Mouse (Mus musculus): ENCODE measurements around the gene Acsm2.

Gene Acsm2

DNA sequence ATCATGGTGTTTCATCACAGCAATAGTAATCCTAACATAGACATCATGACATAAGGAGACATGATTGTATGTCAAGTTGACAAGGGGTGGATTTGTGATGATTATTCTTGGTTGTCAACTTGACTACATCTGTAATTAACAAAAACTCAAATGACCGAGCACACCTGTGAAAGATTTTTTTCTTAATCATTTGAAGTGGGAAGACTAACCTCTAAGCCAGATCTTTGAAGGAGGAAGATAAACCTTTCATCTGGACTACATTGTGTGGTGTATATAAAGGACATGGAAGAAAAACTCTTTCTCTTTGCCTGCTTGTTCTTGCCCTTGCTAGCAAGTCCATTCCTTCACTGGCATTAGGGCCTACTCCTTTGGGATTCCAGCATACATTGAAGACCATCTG lies at the start of gene Acsm2:
Gene Acsm2 (plus strand): TSS at position 301 of the 400 bp plus-strand sequence.
- no peak for DNase-seq (ENCODE audit: low spot score)

DNA sequence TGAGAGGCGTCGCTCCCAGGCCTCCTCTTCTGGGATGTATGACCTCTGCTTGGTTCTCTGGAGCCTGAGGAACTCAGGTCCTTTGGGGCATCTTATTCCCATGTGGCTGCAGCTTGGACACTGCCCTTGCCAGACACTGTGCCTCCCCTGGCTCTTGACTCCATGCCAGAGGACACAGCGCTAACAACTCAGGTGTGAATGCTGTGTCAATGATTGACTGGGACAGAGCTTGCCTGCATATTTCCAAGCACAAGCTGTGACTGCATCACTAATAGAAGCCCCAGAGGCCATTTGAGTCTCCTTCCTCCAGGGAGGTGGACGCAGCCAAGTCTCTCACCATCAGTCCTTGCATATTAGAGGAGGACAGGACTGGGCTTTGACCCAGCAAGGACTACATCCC lies 43.0 kb upstream of the Acsm2 start:
- no peak for DNase-seq (ENCODE audit: low spot score)

DNA sequence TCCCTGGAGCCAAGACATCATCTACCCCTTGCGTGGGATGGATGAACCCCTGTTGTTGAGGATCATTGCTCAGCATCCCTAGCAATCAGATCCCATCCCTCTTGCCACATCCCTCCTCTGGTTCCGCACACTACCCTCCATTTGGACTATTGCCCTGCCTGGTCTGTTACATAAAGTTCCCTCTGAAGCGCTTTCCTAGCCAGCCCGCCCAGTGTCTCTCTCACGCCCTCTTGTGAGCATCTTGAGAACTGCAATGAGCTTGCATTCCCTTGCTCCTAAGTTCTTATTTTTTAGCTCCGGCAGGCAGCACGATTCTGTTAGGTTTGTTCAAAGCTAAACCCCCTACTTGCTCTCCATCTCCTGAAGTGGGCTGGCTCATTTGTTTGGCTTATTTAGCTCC lies 41.1 kb upstream of the Acsm2 start:
- DNase-seq (ENCODE audit: low spot score) = peak; percentile 20

DNA sequence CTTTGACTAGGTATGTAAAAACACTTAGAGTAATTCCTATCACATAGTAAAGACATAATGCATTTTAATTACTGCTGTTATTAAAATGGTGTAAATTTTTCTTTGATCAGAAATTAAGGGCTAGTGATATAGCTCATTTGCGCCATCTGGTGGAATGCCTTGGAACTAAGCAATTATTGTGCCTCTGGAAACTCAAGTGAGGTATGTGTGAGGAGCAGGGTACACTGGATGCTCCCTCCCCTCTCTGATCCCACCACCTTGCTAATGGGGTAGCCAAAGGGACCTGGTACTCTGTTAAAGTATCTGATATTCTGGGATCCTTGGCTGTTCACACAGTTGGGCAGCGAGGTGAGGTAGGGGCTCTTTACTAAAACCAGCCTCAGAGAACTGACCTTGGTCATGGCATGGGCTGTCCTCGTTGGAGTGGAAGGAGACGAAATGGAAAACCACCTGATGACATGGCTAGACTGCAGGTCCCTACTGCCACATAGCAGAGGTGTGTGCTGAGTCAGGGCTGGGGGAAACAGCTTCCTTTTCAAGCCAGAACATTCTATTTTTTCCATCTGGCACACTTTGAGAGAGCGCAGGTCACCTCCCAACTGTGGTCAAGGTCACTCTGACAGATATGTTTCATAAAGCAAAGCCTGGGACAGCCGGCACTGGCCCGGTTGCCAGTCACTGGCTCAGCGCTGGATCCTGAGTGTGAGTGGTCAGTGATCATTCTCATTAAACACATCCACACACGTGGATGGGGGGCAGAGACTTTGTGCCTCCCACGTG lies 38.5 kb upstream of the Acsm2 start:
- no peak for DNase-seq (ENCODE audit: low spot score)

DNA sequence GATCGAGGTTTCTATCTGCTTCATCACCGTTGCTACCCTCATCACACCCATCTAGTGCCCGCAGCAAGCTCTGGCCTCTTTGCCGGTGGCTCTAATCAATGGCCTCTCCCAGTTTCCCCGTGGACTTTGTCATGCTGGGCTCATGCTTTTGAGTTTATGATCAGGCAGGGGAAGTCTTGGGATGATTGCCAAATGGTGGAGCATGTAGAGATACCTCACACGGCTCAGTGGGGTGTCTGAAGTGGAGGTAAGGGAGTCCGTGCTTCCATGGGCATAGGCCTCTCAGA lies 37.9 kb upstream of the Acsm2 start:
- no peak for DNase-seq (ENCODE audit: low spot score)

DNA sequence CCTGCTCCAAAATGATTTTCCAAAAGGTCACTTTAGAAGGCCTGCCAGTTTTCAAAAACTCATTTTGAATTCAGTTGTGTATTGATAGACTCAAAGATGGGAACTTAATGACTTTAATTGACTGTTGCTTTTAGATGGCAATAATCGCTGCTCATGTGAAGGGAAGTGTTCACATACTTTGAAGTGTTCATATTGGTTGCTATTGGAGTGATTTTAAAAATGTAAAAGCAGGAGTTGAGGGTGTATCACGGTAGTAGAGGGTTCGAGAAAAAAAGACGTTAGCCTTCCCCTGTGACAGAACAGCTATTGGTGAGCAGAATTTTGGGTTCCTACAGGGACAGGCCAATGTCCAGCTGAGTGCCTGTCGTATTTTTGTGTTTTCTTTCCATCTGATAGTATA lies 35.0 kb upstream of the Acsm2 start, which contains the start of gene Acsm5:
Gene Acsm5 (plus strand): TSS at position 301 of the 400 bp plus-strand sequence.
- no peak for DNase-seq (ENCODE audit: low spot score)

DNA sequence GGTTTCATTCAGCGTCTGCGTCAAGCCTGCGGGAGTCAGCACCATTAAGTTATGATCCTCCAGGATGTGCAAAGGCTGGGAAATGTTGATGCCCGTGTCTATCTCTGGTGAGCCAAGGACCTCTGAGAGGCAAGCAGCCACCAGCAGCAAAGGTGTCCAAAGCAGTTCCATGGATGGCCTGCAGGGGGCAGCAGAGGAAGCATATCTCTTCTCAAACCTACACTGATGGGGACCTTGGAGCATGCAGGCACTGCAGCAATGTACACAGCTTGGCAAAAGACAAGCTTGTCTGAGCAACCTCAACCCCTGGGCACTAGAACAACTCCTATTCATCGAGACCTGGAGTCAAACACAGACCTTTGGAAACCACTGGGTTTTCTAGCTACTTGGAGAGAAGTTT lies 34.5 kb upstream of the Acsm2 start:
- DNase-seq (ENCODE audit: low spot score) = peak; percentile 74

DNA sequence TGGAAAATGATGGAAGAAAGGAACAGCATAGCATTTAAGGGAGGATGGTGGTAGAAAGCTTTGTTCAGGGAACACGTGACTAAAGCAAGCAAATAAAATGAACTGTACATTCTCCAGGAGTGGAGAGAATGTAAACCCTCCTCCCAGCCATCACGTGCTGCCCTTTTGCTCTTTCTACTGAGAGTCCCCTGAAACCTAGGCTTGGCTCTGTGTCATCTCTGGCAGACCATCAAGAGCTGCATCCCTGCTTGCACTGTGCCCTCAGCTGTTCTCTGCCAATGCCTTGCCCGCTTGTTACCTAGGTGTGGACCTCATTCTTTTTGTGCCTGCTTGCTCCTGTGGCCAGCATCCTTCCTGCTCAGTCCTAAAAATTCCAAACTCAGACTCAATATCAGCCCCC lies 32.3 kb upstream of the Acsm2 start:
- DNase-seq (ENCODE audit: low spot score) = no peak

DNA sequence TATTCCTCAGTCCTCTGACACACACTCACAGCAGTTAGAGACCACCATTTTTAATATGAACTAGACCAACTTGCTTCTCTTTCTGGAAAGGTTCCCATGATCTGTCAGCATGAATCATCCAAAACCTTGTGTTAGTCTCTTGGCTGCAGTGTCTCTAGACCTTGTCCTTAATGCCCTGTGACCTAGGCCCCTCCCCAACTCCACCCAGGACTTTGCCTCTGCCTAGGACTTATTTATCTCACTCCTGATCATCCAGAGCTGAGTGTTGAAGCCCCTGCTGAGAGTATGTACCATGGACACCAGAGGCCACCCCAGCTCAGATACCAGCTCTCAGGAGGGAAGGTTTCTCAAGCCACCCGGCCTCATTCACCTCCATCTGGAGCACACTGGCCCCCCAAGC lies 31.8 kb upstream of the Acsm2 start:
- no peak for DNase-seq (ENCODE audit: low spot score)

DNA sequence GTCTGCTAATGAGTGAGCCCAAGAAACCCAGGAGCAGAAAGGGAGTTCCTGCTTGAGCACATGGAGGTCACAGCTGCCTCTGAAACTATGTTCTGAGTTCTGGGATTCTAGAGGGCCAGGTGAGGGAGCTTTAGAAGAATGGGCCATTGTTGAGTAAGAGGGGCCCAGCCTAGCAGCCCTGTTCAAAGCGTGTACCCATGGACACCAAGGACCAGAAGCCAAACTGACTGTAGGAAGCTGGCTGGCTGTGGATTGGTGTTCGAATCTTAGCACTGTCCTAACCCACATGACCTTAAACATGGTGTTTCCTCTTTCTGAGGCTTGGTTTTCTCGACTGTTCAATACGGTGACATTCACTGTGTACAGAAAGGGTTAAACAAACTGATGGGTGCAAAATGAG lies 30.8 kb upstream of the Acsm2 start, which contains the start of gene Pdilt:
Gene Pdilt (minus strand): TSS at position 101 of the 400 bp plus-strand sequence.
- no peak for DNase-seq (ENCODE audit: low spot score)

DNA sequence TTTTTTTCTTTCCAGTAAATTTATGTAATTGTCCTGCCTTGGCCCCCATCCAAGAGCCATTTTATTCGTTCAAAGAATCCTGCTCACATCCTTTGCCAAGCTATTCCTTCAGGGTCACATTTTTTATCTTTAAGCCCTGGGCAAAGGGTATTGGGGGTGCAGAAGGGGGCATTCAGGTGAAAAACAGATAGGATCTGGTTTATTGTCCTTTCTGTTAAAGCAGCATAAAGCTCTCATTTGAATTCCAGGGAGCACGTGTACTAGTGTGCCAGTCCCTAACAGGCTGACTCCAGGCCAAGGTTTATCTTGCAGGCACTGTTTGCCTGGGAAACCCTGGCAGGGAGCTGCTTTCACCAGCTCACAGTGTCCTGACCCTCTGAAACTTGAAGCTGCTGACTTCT lies 28.3 kb upstream of the Acsm2 start:
- DNase-seq (ENCODE audit: low spot score) = peak; percentile 40

DNA sequence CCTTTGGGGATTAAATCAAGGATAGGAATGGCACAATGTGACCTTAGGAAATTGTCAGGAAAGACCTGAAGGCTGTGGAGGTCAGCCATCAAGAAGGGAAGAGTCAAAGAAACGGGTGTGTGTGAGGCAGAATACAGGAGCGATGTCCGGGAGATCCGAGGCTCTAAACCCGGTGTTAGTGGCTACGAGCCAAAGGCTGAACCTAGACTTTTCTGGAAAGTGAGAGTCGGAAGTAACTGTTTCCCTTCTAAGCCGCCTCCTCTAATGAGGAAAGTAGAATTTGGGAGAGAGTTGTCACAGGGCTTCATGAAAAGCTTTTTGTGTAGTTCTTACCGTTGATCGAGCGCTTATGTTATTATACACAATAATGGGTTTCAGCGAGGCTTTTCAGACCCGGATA lies 27.7 kb upstream of the Acsm2 start:
- no peak for DNase-seq (ENCODE audit: low spot score)

DNA sequence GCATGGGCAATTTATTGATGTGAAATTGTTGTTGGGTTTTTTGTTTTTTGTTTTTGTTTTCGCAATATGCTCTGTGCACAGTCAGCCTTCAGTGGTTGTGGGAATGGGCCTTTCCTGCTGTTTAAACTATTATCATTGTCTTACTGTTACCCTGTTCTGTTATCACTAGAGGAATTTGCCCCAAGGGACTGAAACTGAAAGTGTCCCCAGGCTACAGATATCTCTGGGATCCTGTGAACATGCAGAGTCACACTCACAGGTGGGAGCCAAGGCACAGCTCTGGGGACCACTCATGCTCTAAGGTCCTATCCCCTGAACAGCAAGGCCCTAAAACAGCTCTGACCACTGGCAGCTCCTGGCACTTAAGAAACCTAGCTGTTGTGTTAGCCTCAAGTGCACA lies 27.0 kb upstream of the Acsm2 start:
- no peak for DNase-seq (ENCODE audit: low spot score)

DNA sequence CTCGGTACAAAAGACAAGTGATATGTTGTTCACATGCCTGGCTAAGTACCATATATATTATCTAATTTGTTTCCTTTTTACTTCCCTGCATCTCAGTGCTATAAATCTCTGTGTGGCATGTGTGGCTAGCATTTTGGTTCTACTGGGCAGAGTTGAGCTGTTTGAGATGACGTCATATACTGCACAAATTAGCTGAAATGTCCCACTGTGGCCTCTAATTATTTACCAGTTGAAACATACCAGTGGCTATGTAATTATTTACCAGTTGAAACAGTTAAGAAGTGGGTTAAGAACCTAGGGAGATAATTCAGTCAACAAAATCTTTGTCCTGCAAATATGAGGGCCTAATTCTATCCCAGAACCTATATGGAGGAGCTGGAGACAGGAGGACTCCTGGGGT lies 26.6 kb upstream of the Acsm2 start:
- DNase-seq (ENCODE audit: low spot score) = no peak

DNA sequence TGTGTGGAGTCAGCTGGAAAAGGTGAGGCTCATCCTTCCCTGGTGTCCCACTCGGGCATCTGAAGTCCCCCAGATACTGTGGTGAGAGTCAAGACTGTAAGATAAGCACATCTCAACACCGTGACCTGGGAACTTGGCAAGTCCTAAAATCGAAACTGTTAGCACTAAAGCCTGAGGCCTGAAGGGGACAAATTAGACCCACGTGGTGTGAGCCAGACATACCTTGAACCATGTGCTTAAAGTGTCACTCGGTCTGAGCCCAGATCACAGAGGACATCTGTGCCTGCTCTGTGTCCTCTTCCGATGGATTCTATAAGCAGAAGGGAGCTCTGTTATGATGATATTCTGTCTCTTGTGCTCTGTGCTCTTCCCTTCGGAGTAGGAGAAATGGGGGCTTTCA lies 25.5 kb upstream of the Acsm2 start:
- no peak for DNase-seq (ENCODE audit: low spot score)

DNA sequence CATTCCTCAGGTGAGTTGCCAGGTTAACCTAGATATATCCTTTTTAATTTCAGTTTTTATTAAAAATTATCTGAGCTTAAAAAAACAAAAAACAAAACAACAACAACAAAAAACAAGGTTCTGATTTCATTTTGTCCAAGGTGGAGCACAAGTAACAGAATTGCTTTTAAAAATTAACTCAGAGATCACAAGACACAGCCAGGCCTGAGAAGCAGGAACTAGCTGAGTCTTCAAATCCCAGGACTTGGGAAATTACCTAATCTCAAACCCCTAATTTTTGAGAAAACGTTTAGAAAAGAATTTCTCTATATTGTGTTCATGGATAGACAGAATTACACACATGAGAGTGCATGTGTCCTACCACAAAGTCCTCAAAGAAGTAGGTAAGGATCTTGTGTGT lies 21.2 kb upstream of the Acsm2 start:
- DNase-seq (ENCODE audit: low spot score) = no peak

DNA sequence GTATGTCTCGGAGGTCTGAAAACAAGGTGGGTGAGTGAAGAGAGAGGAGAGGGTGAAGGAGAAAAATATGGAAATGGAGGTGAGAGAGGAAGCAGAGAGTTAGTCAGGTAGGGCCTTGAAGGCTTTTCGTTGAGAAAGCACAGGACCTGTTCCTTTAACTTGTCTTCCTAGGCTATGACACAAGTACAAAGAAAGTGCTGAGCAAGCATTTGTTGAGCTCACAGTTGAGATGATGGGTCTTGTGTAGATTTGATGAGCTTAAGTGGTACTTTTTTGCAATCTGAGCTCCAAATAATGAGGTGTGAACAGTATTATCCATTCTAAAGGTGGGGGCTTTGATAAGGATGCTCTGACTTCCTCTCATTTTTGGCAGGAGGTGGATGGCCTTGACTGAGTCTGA lies 19.8 kb upstream of the Acsm2 start:
- DNase-seq (ENCODE audit: low spot score) = no peak

DNA sequence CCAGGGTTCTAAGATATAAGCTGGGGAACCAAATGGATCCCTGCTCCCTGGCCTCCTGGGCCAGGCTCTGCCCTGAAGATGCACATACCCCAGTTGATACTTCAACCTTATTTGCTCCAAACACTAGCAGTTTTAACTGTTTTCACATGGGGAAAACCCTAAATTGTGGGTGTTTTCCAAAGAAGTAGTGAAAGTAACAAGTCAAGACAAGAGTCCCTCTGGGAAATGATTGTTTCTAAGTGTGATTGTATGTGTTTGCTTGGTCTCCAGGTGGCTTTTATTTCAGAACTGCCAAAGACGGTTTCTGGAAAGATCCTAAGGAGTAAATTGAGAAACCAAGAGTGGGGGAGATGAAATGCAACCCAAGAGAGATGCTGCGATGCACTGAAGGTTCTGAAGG lies 11.7 kb upstream of the Acsm2 start:
- DNase-seq (ENCODE audit: low spot score) = no peak

DNA sequence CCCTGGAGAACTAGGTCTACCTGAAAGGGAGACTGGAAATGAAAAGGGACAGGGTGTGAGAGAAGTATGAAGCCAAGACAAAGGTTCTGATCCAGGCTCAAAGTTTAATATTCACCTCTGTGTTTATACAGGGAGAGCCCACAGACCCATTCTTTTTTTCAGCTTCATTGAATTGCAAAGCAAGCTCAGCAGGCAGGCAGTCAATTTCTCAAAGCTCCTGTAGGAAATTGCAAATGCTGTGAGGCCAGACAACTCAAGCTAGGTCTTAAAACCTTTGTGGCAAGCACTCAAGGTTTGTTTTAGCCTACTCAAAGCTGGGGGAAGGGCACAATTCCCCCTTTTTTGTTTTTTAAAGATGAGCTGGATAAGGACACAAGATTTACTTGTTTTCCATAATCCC lies 8.6 kb upstream of the Acsm2 start:
- no peak for DNase-seq (ENCODE audit: low spot score)

DNA sequence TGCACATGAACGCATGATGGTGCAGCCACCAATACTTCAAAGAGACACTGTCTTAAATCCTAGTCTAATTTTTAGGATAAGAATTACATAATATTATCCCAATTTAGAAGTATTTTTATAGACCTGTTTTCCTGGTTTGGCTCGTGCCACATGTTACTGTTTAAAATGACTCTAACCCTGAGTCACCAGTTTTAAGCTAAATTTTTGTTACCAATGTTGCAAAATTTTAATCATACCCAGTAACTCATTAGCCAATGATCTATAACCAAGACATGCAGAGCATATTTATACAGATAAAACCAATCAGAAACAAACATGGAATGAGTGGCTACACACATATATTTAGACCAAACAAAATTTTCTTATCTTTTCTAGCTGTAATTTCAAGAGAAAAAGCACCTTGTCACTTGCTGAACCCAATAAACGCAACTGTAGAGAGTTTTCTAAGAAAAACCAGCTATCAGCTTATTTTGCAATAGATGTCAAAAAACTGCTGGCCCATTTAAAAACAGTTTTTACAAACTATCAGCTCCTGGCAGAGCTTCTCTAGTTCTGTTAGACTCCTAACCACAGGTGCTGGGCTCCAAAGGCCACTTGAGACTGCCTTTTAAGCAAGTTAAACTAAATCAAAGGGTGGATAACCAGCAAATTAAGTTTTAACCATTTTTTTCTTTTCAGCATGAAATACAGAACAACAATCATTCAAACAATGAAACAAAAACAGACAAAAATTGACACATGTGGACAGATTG lies 3.5 kb upstream of the Acsm2 start:
- DNase-seq (ENCODE audit: low spot score) = no peak

DNA sequence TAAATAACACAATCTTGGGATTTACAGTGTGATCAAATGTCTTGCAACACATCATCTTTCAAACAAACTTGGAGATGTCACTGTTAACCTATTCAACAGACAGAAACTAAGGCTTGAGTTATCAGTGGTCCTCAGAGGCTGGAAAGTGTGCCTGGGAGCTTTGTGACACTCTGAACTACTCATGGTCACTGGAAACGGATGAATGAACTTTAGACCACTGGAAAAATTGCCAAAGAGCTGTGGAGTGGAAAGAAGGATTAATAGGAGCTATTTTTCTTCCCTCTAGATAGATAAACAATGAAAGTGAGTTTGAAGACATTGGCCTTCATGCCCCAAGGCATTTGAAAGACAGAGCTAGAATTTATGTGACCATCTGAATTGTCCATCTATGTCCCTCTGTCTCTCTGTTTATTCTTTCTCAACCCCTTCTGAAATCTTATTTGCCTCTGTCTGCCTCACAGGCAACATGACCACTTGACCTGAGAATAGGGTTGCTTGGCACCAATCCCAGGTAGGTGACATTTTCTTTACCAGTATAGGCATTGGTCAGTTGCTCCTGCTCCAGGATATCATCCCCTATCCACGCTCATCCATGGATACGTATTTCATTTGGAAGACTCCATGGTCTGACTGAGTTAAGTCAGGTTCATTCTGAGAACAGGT lies 5.8 kb downstream of the Acsm2 start:
- DNase-seq (ENCODE audit: low spot score) = no peak

DNA sequence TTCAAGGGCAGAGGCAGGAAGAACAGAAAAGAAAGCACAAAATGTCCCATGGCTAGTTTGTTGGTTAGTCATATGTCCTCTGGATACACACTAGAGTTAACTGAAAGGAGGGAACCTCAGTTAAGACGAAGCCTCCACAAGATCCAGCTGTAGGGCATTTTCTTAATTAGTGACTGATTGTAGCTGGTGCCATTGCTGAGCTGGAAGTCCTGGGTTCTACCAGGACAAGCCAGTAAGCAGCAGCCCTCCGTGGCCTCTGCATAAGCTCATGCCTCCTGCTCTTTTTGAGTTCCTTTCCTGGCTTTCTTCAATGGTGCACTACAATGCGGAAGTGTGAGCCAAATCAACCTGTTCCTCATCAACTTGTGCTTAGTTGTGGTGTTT lies 6.3 kb downstream of the Acsm2 start:
- no peak for DNase-seq (ENCODE audit: low spot score)

DNA sequence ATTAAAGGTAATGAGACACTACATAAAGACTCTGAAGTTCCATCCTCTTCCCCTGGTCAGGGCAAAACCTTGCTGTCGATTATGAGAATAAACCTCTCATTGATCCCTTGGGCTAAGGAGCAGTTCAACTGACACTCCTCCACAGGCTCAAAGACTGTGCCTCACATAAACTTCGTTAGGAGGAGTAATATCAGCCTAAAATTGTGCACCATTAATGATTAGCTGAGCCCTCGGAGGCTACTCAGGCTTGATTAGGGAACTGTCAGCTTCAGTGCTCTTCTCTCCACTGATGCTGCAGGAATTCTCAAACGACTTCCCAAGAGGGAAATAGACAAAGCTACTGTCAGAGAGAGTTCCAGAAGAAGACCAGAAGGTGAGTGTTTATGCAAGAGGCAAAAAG lies 7.3 kb downstream of the Acsm2 start:
- no peak for DNase-seq (ENCODE audit: low spot score)

All from ovary, postnatal 36 days (tissue).